ENCODE assay signal across 13 mouse cellular contexts in the genomic region with DNA sequence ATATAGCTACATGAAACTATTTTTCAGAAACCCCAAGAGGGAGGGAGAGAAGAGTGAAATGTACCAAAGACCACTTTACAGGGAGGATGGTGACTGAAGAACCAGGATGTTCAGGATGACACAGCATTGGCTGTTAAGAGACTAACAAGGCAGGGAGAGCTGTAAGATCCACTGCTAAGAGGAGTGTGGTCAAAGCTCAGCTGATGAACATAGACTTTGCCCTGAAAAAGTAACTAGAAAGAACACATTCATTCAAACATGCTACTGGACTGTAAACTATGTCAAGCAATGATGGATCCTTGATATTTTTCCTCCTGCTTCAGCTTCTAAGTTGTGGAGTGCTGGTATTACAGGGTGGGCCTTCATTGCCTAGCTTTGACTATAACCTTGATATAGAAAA.
"Had no signal": no experiment of that assay in that cellular context is flagged by ENCODE, and none has a peak within 500 bp of the region (broad histone marks: within the 10 kb centered on the region; RNA-seq: fewer than 3 reads in every experiment).

No protein-coding gene starts in this region.

- H3K27me3 ChIP-seq: limb, embryonic 12.5 days; limb, embryonic 15.5 days; liver, embryonic 12.5 days; liver, embryonic 15.5 days had no signal

- H3K27ac ChIP-seq: limb, embryonic 12.5 days; limb, embryonic 15.5 days; liver, embryonic 12.5 days; liver, embryonic 15.5 days had no signal

- H3K4me3 ChIP-seq: limb, embryonic 12.5 days; limb, embryonic 15.5 days; liver, embryonic 12.5 days; liver, embryonic 15.5 days had no signal

- H3K9me3 ChIP-seq: limb, embryonic 12.5 days; limb, embryonic 15.5 days; liver, embryonic 12.5 days; liver, embryonic 15.5 days had no signal

- H3K36me3 ChIP-seq: limb, embryonic 12.5 days; liver, embryonic 12.5 days had no signal

- ATAC-seq: intestine, embryonic 16.5 days; liver, embryonic 12.5 days had no signal

- H3K4me1 ChIP-seq: limb, embryonic 12.5 days; liver, embryonic 12.5 days; liver, embryonic 15.5 days had no signal

- DNase-seq: kidney, adult 18-20 months; left cerebral cortex, postnatal 4 days; lung, adult 2 months; lung, postnatal 14 days; midbrain, embryonic 14.5 days; thymus, adult 18-20 months; thymus, postnatal 36 days had no signal

- H3K9ac ChIP-seq: limb, embryonic 12.5 days; limb, embryonic 15.5 days; liver, embryonic 12.5 days; liver, embryonic 15.5 days had no signal

- H3K4me2 ChIP-seq: limb, embryonic 12.5 days; limb, embryonic 15.5 days; liver, embryonic 12.5 days; liver, embryonic 15.5 days; midbrain, embryonic 11.5 days had no signal
